Mouse (Mus musculus) embryo, embryonic 11 days (tissue): ENCODE data around the gene 1700025G04Rik.

Source experiments
- DNase-seq: peaks from one replicate; pipeline ENCODE4 v3.0.0-alpha.2; 2015

Gene 1700025G04Rik

GRCm38 (mm10) chr1:152075725-152076124 is 14.2 kb downstream of the 1700025G04Rik start:
- DNase-seq = no peak

GRCm38 (mm10) chr1:152070441-152070840 is 19.5 kb downstream of the 1700025G04Rik start:
- DNase-seq = no peak

GRCm38 (mm10) chr1:152069745-152070144 is 20.2 kb downstream of the 1700025G04Rik start:
- DNase-seq = no peak

- DNase-seq = no peak
Observed at GRCm38 (mm10) chr1:152067919-152068318, 22.0 kb downstream of the 1700025G04Rik start.

GRCm38 (mm10) chr1:152065527-152065926 is 24.4 kb downstream of the 1700025G04Rik start:
- no peak for DNase-seq

GRCm38 (mm10) chr1:152063357-152064145 is 26.4 kb downstream of the 1700025G04Rik start:
- DNase-seq = no peak

GRCm38 (mm10) chr1:152061745-152062144 is 28.2 kb downstream of the 1700025G04Rik start:
- DNase-seq = no peak

GRCm38 (mm10) chr1:152060265-152060664 is 29.7 kb downstream of the 1700025G04Rik start:
- no peak for DNase-seq

- DNase-seq = no peak
Observed at GRCm38 (mm10) chr1:152058776-152059175, 31.1 kb downstream of the 1700025G04Rik start.

- DNase-seq = no peak
Observed at GRCm38 (mm10) chr1:152053112-152053511, 36.8 kb downstream of the 1700025G04Rik start.

- no peak for DNase-seq
Observed at GRCm38 (mm10) chr1:152051858-152052257, 38.1 kb downstream of the 1700025G04Rik start.

- DNase-seq = no peak
Observed at GRCm38 (mm10) chr1:152050037-152050436, 39.9 kb downstream of the 1700025G04Rik start.

- no peak for DNase-seq
Observed at GRCm38 (mm10) chr1:152048291-152048690, 41.6 kb downstream of the 1700025G04Rik start.

GRCm38 (mm10) chr1:152047416-152047815 is 42.5 kb downstream of the 1700025G04Rik start:
- DNase-seq = no peak

GRCm38 (mm10) chr1:152043453-152043852 is 46.5 kb downstream of the 1700025G04Rik start:
- DNase-seq = no peak

GRCm38 (mm10) chr1:152042409-152042808 is 47.5 kb downstream of the 1700025G04Rik start:
- no peak for DNase-seq

- no peak for DNase-seq
Observed at GRCm38 (mm10) chr1:152041005-152041404, 48.9 kb downstream of the 1700025G04Rik start.

- no peak for DNase-seq
Observed at GRCm38 (mm10) chr1:152040053-152040452, 49.9 kb downstream of the 1700025G04Rik start.

GRCm38 (mm10) chr1:152039588-152039987 is 50.3 kb downstream of the 1700025G04Rik start:
- DNase-seq = no peak

GRCm38 (mm10) chr1:152038086-152038485 is 51.8 kb downstream of the 1700025G04Rik start:
- DNase-seq = no peak

- DNase-seq = no peak
Observed at GRCm38 (mm10) chr1:152037589-152037988, 52.3 kb downstream of the 1700025G04Rik start.

- no peak for DNase-seq
Observed at GRCm38 (mm10) chr1:152034766-152035165, 55.2 kb downstream of the 1700025G04Rik start.

- DNase-seq = no peak
Observed at GRCm38 (mm10) chr1:152033731-152034130, 56.2 kb downstream of the 1700025G04Rik start.

GRCm38 (mm10) chr1:152032144-152032543 is 57.8 kb downstream of the 1700025G04Rik start:
- no peak for DNase-seq

GRCm38 (mm10) chr1:152030546-152030945 is 59.4 kb downstream of the 1700025G04Rik start:
- peak; percentile 52 for DNase-seq
